Mouse (Mus musculus) lung, postnatal 14 days (tissue): ENCODE measurements around the gene Ptf1a.

Experiments used
- DNase-seq: peaks from one replicate; pipeline ENCODE4 v3.0.0; 2021

The Ptf1a gene

GRCm38 (mm10) chr2:19444931-19445831 lies at the start of gene Ptf1a:
Gene Ptf1a (plus strand): TSS chr2:19445663.
- DNase-seq = no peak

DNA sequence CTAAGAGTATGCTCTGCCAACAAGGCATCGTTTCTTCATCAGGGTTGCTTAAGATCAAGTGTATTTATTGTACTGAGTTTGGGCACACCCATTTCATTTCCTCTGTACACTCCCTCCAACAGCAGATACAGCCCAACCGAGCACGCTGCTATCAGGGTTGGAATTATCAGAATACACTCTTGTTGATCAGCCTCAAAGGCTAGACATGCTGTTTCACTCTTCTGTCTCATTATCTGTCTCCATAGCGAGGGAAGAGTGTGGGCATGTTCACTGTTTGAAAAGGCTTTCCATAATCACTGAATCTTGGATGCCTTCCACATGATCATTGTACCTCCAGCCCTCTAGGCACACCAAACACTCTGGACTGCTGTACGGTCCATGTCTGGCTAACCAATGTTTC lies 40.1 kb upstream of the Ptf1a start:
- DNase-seq = no peak

GRCm38 (mm10) chr2:19406531-19406930 lies 38.9 kb upstream of the Ptf1a start:
- no peak for DNase-seq

DNA sequence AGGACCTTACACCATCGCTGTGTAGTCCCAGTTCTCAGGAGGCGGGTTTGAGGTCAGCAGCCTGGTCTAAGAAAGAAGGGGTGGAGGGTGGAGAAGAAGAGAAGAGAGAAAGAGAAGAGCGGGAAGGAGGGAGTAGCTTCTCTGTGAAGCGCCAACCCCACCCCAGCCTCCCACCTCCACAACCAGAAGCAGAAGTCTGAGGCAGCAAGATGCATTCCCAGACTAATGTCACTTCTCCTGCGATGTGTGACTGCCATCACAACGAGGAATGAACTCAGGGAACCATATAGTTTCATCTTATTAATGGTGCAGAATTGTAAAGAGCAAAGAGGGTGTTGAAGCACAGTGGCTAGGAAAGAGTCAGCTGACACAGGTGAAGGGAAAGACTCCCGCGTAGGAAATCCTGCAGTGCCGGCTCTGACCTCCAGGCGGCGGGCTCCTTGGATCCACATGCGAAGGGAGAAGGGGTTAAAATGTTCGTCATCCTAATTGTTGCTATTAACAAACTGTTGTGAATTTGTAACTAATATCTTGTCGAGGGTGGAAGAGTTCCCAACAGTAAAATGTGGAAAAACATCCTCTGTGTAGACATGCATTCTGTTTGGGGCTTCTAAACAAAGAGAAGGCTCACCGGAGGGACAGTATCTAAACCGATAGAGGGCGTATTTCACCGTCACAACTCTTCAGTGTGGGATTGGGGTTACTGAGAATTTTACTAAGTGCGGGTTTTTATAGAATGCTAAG lies 31.1 kb upstream of the Ptf1a start:
- peak; percentile 61 for DNase-seq

DNA sequence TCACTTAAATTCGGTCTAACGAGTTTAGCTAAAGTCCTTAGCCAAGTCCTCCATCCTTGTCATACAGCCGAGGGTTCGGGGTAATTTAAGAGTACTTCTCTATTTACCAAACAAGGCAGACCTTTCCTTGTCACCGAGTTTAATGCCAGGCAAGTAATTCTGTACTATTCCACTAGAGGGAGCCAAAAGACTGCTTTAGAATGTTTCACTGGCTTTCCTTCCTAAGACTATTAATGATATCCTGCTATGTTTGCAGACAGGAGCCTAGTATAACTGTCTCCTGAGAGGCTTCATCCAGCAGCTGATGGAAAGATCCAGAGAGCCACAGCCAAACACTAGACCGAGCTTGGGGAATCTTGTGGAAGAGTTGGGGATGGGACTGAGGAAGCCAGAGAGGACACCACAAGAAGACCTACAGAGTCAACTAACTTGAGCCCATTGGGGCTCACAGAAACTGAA lies 30.4 kb upstream of the Ptf1a start:
- peak; percentile 47 for DNase-seq

DNA sequence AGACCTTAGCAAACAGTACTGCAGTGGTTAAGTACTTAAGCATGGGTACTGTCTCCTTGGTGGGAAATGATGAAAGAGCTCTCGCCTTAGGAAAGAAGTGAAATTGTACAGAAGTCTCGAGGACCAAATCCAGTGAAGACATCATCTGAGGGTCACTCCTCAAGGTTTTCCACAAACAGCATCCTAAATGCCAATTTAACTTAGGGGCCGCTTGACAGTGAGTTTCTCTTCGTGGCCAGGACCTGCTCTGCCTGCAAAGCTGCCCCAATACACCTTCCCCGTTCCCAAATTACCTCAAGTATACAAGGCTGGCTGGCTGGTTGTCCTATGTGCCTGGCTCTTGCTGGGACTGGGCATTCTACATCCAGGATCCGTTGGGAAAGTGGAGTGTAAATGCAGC lies 29.4 kb upstream of the Ptf1a start:
- no peak for DNase-seq

- no peak for DNase-seq
Measured at GRCm38 (mm10) chr2:19419686-19420345, 25.6 kb upstream of the Ptf1a start.

- DNase-seq = no peak
Measured at GRCm38 (mm10) chr2:19422226-19422625, 23.2 kb upstream of the Ptf1a start.

- no peak for DNase-seq
Measured at GRCm38 (mm10) chr2:19423086-19423485, 22.4 kb upstream of the Ptf1a start.

GRCm38 (mm10) chr2:19429031-19429430 lies 16.4 kb upstream of the Ptf1a start:
- DNase-seq = peak; percentile 55

- DNase-seq = no peak
Measured at GRCm38 (mm10) chr2:19429691-19430690, 15.5 kb upstream of the Ptf1a start.

- DNase-seq = no peak
Measured at GRCm38 (mm10) chr2:19430746-19431145, 14.7 kb upstream of the Ptf1a start.

DNA sequence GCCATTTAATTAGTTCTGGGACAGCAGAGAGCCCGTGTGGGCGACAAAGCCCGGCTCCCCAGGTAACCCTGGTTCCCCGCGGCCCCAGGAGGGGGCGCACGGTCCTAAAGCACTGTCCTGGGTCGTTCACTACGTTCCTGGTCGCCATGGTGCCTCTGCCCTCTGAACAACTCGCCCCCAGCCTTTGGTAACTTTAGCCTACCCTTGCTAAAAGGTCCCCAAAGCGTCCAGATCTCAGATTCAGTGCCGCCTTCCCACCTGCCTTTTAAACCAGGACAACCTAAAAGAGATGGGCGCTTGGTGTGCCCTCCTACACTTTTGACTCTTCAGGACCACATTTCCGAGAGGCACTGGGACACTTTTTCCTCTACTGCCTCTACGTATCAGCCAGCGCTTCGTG lies 14.3 kb upstream of the Ptf1a start:
- no peak for DNase-seq

DNA sequence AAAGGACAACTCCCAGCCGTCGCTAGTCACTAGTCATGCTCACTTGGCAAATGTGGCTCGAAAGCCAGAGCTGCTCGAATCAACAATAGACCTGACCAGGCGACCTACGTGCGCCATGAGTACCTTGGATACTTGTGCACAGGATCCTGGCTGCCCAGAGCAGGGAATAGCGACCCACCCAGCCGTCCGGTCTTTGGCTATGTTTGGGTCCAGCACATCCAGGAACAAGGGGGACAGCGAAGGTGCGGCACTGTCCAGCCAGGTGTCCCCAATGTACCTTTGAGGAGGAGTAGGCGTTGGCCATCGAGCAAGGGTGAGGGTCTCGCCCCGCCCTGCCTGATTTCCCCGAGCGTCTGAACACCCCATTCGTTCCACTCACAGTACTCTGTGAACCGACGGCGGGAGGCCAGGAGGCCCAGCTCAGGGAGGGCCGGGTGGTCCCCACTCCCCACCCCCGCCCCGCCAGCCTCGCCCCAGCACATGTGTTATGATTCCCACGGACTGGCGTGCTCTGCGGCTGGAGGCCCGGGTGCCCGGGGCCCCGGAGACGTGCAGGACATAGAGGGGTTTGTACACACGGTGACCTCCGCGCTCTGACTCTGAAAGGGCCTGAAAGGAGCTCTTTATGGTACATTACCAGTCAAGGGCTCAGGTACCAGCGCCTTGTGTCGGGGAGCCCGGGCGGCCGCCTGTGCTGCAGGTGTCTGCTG lies 13.7 kb upstream of the Ptf1a start:
- no peak for DNase-seq

GRCm38 (mm10) chr2:19444346-19444745 lies 1.1 kb upstream of the Ptf1a start:
- DNase-seq = no peak

- DNase-seq = no peak
Measured at GRCm38 (mm10) chr2:19445871-19446501, 523 bp downstream of the Ptf1a start.

- DNase-seq = no peak
Measured at GRCm38 (mm10) chr2:19446746-19447145, 1.3 kb downstream of the Ptf1a start.

DNA sequence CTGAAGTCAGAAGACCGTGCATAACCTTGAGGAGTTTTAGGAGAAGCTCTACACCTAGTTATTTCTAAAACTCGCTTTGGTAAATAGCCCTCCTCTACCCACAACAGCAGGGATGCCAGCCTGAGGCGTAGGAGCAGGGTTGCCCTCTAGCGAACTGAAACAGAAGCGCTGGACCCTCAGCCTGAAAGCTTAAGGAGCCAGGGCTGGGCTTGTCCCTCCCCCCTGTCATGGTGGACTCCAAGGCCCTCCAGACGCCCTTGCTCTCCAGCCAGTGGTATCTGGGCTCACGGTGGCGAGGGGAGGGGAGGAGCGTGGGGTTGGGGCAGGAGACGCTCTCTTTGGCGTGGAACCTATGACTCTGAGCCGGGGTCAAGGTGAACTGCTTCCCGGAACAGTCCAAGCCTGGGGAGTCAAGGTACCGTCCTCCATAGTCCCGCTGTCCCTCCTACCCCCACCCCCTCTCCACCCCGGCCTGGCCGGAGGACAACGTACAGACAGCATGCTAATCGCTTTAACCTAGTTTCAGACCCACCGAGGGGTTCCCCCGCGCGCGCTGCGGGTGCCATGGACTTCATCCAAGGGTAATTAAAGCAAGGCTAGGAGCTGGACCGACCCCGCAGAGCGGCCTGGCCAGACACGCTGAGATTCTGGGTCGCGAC lies 2.7 kb downstream of the Ptf1a start:
- DNase-seq = no peak

DNA sequence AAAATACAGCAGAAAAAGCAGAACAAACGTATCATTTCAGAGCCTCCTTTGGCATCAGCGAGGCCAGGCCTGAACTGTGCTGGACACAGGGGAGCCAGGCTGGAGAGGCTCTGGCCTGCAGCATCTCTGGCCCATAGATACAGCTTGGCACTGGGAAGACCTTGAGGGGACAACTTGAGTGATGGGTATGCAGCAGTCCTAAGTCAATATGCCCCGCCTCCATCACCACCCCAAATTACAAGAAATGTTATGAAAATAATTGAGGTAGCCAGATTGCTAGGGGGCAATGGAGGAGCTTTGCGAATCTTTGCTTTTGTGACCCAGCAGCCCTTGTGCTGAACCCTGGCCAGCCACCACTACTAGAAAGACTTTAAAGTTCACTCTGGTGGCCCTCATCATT lies 3.8 kb downstream of the Ptf1a start:
- no peak for DNase-seq

DNA sequence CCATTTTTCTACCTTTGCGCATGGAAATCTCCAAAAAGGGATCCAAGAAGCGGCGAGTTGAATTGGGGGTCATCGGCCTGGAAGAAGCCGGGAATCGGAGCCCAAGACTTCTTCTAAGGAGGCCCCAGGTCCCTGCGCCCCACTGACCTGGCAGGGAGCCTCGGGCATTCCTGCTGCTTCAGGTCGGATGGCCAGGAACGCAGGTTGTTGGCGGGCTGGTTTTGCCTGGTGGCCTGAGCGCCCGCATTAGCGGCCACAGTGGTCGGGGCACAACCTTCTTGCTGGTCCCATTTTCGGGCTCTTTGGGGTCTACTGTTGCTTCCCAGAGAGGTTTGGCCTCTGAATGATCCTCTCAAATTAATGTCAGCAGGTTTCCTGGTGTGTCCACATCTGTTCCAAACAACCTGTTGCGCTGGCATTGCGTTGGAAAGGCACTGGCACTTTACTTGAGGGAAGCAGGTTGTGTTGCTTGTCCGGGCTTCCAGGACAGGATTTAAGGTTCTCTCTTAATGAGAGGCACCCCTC lies 7.1 kb downstream of the Ptf1a start:
- no peak for DNase-seq
